Mouse (Mus musculus) lung, adult 2 months (tissue): Measurements from ENCODE around the gene Rhobtb3.

Source experiments
- CTCF ChIP-seq: fragments of 200-500 bp; IDR thresholded peaks from 2 replicates; pipeline ENCODE4 v1.5.1; 2011; ENCODE audit warnings: mild to moderate bottlenecking, low read length, control low read depth; ENCODE audit not compliant: insufficient read depth
- POLR2A ChIP-seq: fragments of 200-500 bp; IDR thresholded peaks from 2 replicates; pipeline ENCODE4 v1.6.1; 2011; ENCODE audit warnings: low read depth, mild to moderate bottlenecking, control low read depth, low read length, borderline replicate concordance; ENCODE audit errors: extremely low read depth

DNA sequence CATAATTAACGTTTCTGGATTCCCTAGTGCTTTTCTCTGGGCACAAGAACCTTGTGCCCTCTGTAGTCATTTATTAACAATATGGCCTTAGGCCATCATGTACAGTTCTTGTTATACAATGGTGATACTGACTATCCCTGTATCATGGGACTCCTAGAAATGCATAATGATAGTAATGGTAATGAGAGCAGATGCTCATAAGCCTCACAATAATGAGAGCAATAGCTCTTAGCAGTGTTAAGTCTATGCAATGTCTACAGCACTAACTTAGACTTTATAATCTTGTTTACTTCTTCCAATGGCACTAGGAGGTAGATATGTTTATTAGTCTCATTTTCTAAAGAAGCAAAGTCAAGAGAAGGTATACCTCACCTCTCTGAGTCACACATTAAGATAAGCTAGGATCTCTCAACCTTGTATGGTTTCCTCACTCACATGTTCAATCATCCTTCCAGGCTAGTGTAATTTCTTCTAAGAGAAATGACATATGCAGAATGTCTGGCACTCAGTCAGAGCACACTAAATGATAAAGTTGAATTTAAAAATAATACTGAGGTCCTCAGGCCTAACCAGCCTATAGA is 84.4 kb downstream of the Rhobtb3 start:
- no peak for TF ChIP-seq CTCF
- TF ChIP-seq POLR2A = no peak
